Mouse (Mus musculus): ENCODE measurements around the gene Acvr1. TPM values are rescaled to one million over a fixed set of nuclear protein-coding genes. Genes with fewer than 3 reads are reported as not detected.

The Acvr1 gene
- polyA plus RNA-seq, 2 experiments, result 13.2 to 30.3 TPM

DNA sequence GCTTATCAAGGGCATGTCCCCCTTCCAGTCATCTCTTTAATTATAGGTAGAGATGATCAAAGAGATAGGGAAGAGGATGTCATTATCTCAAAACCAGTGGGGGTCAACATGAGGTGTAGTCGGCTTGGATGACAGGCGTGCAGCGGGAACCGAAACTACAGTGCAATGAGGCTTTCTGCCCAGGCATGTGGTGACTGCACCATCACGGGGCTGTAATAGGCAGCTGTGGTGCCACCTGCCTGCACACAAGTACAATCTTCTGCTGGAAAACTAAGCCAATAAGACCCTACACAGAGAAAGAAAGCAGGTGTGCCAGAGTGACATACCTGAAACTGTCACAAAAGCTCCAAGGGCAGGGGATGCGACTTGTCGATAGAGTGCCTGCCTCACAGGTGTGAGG lies 96.7 kb downstream of the Acvr1 start:
- DNase-seq (ENCODE audit: low spot score) (no peak), ATAC-seq (ENCODE audit: low FRiP score, low read depth) (no peak)
- 86% methylated on average over 7 of the region's 7 CpGs for WGBS
- no peaks in the 10 kb centered on the region for H3K4me1 ChIP-seq (ENCODE audit: control insufficient read depth, insufficient read depth, low read length)
- no peaks in the 10 kb centered on the region for H3K27me3 ChIP-seq (ENCODE audit: control insufficient read depth, insufficient read depth, low read length)
- H3K36me3 ChIP-seq (ENCODE audit: control insufficient read depth, insufficient read depth, low read length), result peaks cover 63% of the 10 kb centered on the region
- no peak overlapping the region for H3K4me2 ChIP-seq (replicated peaks; ENCODE audit: low read depth, low read length, severe bottlenecking)
- no peaks in the 10 kb centered on the region for H3K9me3 ChIP-seq (ENCODE audit: control insufficient read depth, low read length)
- no peak for TF ChIP-seq POLR2A (IDR thresholded peaks at IDR 0.05; ENCODE audit: borderline replicate concordance, extremely low read depth, insufficient read depth, insufficient read length)
- no peak overlapping the region for H3K4me3 ChIP-seq (replicated peaks; ENCODE audit: low read length)
- H3K9ac ChIP-seq (ENCODE audit: low read depth, low read length, severe bottlenecking), result no peak overlapping the region
- H3K27ac ChIP-seq (replicated peaks; ENCODE audit: low read depth, low read length), result no peak overlapping the region

DNA sequence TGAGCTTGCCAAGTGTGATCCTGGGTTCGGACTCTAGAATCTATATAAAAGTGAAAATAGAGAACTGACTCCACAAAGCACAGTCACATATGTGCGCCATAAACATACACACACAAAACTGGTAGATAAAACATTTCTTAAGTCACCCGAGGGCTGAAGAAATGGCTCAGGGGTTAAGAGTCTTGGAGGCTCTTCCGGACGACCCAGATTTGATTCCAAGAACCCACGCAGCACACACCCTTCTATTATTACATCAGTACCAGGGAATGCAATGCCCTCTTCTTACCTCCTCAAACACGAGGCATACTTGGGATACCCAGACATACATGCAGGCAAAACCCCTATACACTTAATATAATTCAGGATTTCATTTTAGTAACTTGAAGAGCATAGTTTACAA lies 97.1 kb downstream of the Acvr1 start, which contains the start of gene Gm17409:
Gm17409 (plus strand) TSS at position 301 of the 400 bp plus-strand sequence.
- Histone ChIP-seq H3K4me3 (replicated peaks; ENCODE audit: low read length) (no peak within 1 kb of the TSS), H3K9ac (ENCODE audit: low read depth, low read length, severe bottlenecking) (no peak within 1 kb of the TSS), H3K27me3 (ENCODE audit: control insufficient read depth, insufficient read depth, low read length) (no peaks in the 10 kb centered on the region), H3K36me3 (ENCODE audit: control insufficient read depth, insufficient read depth, low read length) (peaks cover 65% of the 10 kb centered on the region), H3K4me1 (ENCODE audit: control insufficient read depth, insufficient read depth, low read length) (no peaks in the 10 kb centered on the region), H3K4me2 (replicated peaks; ENCODE audit: low read depth, low read length, severe bottlenecking) (no peak within 1 kb of the TSS), H3K27ac (replicated peaks; ENCODE audit: low read depth, low read length) (no peak within 1 kb of the TSS), H3K9me3 (ENCODE audit: control insufficient read depth, low read length) (no peaks in the 10 kb centered on the region)
- WGBS, result 91% methylated on average over 7 of the region's 7 CpGs
- TF ChIP-seq POLR2A (IDR thresholded peaks at IDR 0.05; ENCODE audit: borderline replicate concordance, extremely low read depth, insufficient read depth, insufficient read length), result no peak
- no peak for DNase-seq (ENCODE audit: low spot score)
- no peak for ATAC-seq (ENCODE audit: low FRiP score, low read depth)

DNA sequence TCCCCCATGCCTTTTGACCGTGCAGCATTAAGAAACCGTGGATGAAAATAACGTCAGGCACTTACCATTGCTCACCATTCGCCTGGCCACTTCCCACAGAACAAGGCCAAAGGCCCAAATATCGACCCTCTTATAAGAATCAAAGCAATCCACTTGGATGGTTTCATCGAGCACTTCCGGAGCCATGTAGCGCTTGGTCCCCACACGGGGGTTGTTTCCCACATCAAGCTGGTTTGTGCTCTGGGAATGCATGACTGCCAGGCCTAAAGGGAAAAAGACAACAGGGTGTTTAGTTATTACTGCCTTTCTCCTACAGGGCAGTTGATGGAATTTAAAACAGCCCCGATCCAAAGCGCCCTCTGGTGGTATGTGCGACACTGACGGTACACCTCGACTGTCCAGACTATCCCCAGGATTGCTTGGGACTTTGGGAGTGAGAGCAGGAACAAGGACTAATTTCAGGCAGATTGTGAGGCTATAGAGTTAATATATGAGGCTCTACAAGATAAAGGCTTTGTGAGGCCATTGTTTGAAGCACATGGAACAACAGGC lies 108.1 kb downstream of the Acvr1 start:
- DNase-seq (ENCODE audit: low spot score) (no peak), ATAC-seq (ENCODE audit: low FRiP score, low read depth) (no peak)
- Histone ChIP-seq H3K36me3 (ENCODE audit: control insufficient read depth, insufficient read depth, low read length) (peaks cover 60% of the 10 kb centered on the region), H3K9ac (ENCODE audit: low read depth, low read length, severe bottlenecking) (no peak overlapping the region), H3K4me1 (ENCODE audit: control insufficient read depth, insufficient read depth, low read length) (no peaks in the 10 kb centered on the region), H3K27ac (replicated peaks; ENCODE audit: low read depth, low read length) (no peak overlapping the region), H3K4me2 (replicated peaks; ENCODE audit: low read depth, low read length, severe bottlenecking) (no peak overlapping the region), H3K9me3 (ENCODE audit: control insufficient read depth, low read length) (no peaks in the 10 kb centered on the region), H3K27me3 (ENCODE audit: control insufficient read depth, insufficient read depth, low read length) (no peaks in the 10 kb centered on the region), H3K4me3 (replicated peaks; ENCODE audit: low read length) (no peak overlapping the region)
- 89% methylated on average over 14 of the region's 14 CpGs for WGBS
- TF ChIP-seq POLR2A (IDR thresholded peaks at IDR 0.05; ENCODE audit: borderline replicate concordance, extremely low read depth, insufficient read depth, insufficient read length), result no peak

DNA sequence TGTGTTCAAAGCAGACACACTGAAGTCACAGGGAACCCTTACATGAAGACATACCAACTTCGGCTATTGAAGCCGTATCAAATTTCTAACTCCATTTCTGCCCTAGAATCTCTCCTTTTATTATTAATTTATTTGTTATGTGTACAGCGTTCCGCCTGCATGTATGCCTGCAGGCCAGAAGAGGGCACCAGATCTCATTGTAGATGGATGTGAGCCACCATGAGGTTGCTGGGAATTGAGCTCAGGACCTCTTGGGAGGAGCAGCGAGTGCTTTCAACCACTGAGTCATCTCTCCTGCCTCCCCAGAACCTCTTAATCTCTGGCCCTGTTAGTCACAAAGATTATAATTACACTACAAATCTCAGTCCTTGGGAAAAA lies 109.5 kb downstream of the Acvr1 start:
- 92% methylated on average over 5 of the region's 5 CpGs for WGBS
- ATAC-seq (ENCODE audit: low FRiP score, low read depth), result no peak
- peaks cover 56% of the 10 kb centered on the region for H3K36me3 ChIP-seq (ENCODE audit: control insufficient read depth, insufficient read depth, low read length)

DNA sequence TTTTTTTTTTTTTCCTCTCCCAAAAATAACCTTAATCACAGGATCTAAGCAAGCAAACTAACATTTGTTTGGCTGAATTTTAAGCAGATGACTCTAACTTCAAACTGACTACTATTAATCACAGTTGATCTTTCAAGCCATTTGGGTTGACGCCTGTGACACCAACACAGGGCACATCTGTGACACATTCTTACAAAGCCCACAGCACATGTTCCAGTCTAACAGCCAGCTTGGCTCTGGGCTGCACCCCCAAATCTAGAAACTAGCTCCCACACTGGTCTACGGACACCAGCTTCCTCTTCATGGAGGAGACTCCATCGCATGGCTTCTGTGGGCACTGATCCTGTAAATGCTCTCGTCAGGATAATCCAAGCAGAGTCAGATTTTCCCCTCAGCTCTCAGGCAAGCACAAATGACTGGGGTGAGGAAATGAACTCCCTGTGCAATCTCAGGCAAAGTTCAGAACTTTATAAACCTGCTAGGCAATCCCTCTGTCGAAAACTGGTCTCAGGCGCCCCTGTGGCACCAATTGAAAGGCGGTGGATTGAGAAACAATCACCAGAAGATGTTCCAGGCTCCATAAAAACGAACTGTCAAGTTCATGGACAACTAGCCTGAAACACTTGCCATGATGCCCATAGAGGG lies 110.0 kb downstream of the Acvr1 start:
- H3K4me3 ChIP-seq (replicated peaks; ENCODE audit: low read length), result no peak overlapping the region
- H3K4me1 ChIP-seq (ENCODE audit: control insufficient read depth, insufficient read depth, low read length), result no peaks in the 10 kb centered on the region
- no peak overlapping the region for H3K9ac ChIP-seq (ENCODE audit: low read depth, low read length, severe bottlenecking)
- no peak overlapping the region for H3K27ac ChIP-seq (replicated peaks; ENCODE audit: low read depth, low read length)
- WGBS, result 91% methylated on average over 8 of the region's 8 CpGs
- H3K9me3 ChIP-seq (ENCODE audit: control insufficient read depth, low read length), result no peaks in the 10 kb centered on the region
- no peak overlapping the region for H3K4me2 ChIP-seq (replicated peaks; ENCODE audit: low read depth, low read length, severe bottlenecking)
- no peak for TF ChIP-seq POLR2A (IDR thresholded peaks at IDR 0.05; ENCODE audit: borderline replicate concordance, extremely low read depth, insufficient read depth, insufficient read length)
- DNase-seq (ENCODE audit: low spot score), result no peak
- no peak for ATAC-seq (ENCODE audit: low FRiP score, low read depth)
- peaks cover 51% of the 10 kb centered on the region for H3K36me3 ChIP-seq (ENCODE audit: control insufficient read depth, insufficient read depth, low read length)
- H3K27me3 ChIP-seq (ENCODE audit: control insufficient read depth, insufficient read depth, low read length), result no peaks in the 10 kb centered on the region

More for the DNA sequence above, 109.5 kb downstream of the Acvr1 start:
- TF ChIP-seq POLR2A (IDR thresholded peaks at IDR 0.05; ENCODE audit: borderline replicate concordance, extremely low read depth, insufficient read depth, insufficient read length), result no peak
- H3K4me1 ChIP-seq (ENCODE audit: control insufficient read depth, insufficient read depth, low read length), result no peaks in the 10 kb centered on the region
- H3K4me3 ChIP-seq (replicated peaks; ENCODE audit: low read length), result no peak overlapping the region
- DNase-seq (ENCODE audit: low spot score), result no peak
- no peak overlapping the region for H3K27ac ChIP-seq (replicated peaks; ENCODE audit: low read depth, low read length)
- no peaks in the 10 kb centered on the region for H3K27me3 ChIP-seq (ENCODE audit: control insufficient read depth, insufficient read depth, low read length)
- H3K9ac ChIP-seq (ENCODE audit: low read depth, low read length, severe bottlenecking), result no peak overlapping the region
- H3K4me2 ChIP-seq (replicated peaks; ENCODE audit: low read depth, low read length, severe bottlenecking), result no peak overlapping the region
- H3K9me3 ChIP-seq (ENCODE audit: control insufficient read depth, low read length), result no peaks in the 10 kb centered on the region

All from limb, embryonic 14.5 days (tissue).